Mouse (Mus musculus): ENCODE measurements around the gene Ldah.

The Ldah gene

GRCm38 (mm10) chr12:8281225-8282017 lies 73.5 kb downstream of the Ldah start:
- no peak for DNase-seq (ENCODE audit: low read depth, low spot score)

- no peak for DNase-seq (ENCODE audit: low read depth, low spot score)
Measured at GRCm38 (mm10) chr12:8287970-8288369, 80.1 kb downstream of the Ldah start.

- DNase-seq (ENCODE audit: low read depth, low spot score), result no peak
Measured at GRCm38 (mm10) chr12:8289099-8289498, 81.2 kb downstream of the Ldah start.

- no peak for DNase-seq (ENCODE audit: low read depth, low spot score)
Measured at GRCm38 (mm10) chr12:8289499-8289898, 81.6 kb downstream of the Ldah start.

GRCm38 (mm10) chr12:8291157-8291853 lies 83.4 kb downstream of the Ldah start:
- DNase-seq (ENCODE audit: low read depth, low spot score), result peak; percentile 77

- no peak for DNase-seq (ENCODE audit: low read depth, low spot score)
Measured at GRCm38 (mm10) chr12:8295307-8295913, 87.5 kb downstream of the Ldah start.

- DNase-seq (ENCODE audit: low read depth, low spot score), result no peak
Measured at GRCm38 (mm10) chr12:8296154-8296553, 88.2 kb downstream of the Ldah start.

GRCm38 (mm10) chr12:8297586-8298214 lies 89.8 kb downstream of the Ldah start:
- peak; percentile 29 for DNase-seq (ENCODE audit: low read depth, low spot score)

GRCm38 (mm10) chr12:8298361-8299142 lies 90.6 kb downstream of the Ldah start:
- no peak for DNase-seq (ENCODE audit: low read depth, low spot score)

- no peak for DNase-seq (ENCODE audit: low read depth, low spot score)
Measured at GRCm38 (mm10) chr12:8299143-8300110, 91.5 kb downstream of the Ldah start.

- no peak for DNase-seq (ENCODE audit: low read depth, low spot score)
Measured at GRCm38 (mm10) chr12:8300111-8300480, 92.2 kb downstream of the Ldah start.

GRCm38 (mm10) chr12:8300521-8300920 lies 92.6 kb downstream of the Ldah start:
- DNase-seq (ENCODE audit: low read depth, low spot score), result no peak

GRCm38 (mm10) chr12:8301011-8301814 lies 93.3 kb downstream of the Ldah start:
- no peak for DNase-seq (ENCODE audit: low read depth, low spot score)

GRCm38 (mm10) chr12:8301841-8302431 lies 94.0 kb downstream of the Ldah start, which contains the start of gene Gdf7:
Gene Gdf7 (minus strand): TSS chr12:8301954.
- DNase-seq (ENCODE audit: low read depth, low spot score), result no peak

GRCm38 (mm10) chr12:8305258-8305657 lies 97.4 kb downstream of the Ldah start:
- DNase-seq (ENCODE audit: low read depth, low spot score), result peak; percentile 63

GRCm38 (mm10) chr12:8306432-8306831 lies 98.5 kb downstream of the Ldah start:
- peak; percentile 87 for DNase-seq (ENCODE audit: low read depth, low spot score)

- no peak for DNase-seq (ENCODE audit: low read depth, low spot score)
Measured at GRCm38 (mm10) chr12:8306910-8307309, 99.0 kb downstream of the Ldah start.

- no peak for DNase-seq (ENCODE audit: low read depth, low spot score)
Measured at GRCm38 (mm10) chr12:8310992-8311391, 103.1 kb downstream of the Ldah start.

GRCm38 (mm10) chr12:8312266-8312665 lies 104.4 kb downstream of the Ldah start:
- DNase-seq (ENCODE audit: low read depth, low spot score), result no peak

All from brain, adult 2 months (tissue).